Mouse (Mus musculus) C2C12 (cell line): ENCODE results near the gene Psmb4. TPM values are rescaled to one million over a fixed set of nuclear protein-coding genes. Genes with fewer than 3 reads are reported as not detected.

Experiments
- H3K27me3 ChIP-seq: one replicate; pipeline ENCODE4 v1.6.1; 2011; ENCODE audit not compliant: control insufficient read depth, insufficient read depth, insufficient read length
- H3K36me3 ChIP-seq: one replicate; pipeline ENCODE4 v1.6.1; 2011; ENCODE audit not compliant: control insufficient read depth, insufficient read depth
- H3K4me3 ChIP-seq: one replicate; pipeline ENCODE4 v1.5.1; 2011; ENCODE audit warnings: mild to moderate bottlenecking, control low read depth; ENCODE audit not compliant: poor library complexity, insufficient read depth, severe bottlenecking
- H3K79me2 ChIP-seq: one replicate; pipeline ENCODE4 v1.6.1; 2011; ENCODE audit not compliant: control insufficient read depth, insufficient read depth
- H3K79me3 ChIP-seq: one replicate; pipeline ENCODE4 v1.6.1; 2011; ENCODE audit warnings: low read depth, control low read depth
- H3ac ChIP-seq: one replicate; pipeline ENCODE3; 2011; ENCODE audit warnings: low read depth; ENCODE audit not compliant: control insufficient read depth, insufficient read length
- CEBPB ChIP-seq: IDR thresholded peaks from one replicate; pipeline ENCODE4 v1.6.1; 2011; ENCODE audit warnings: low read depth, mild to moderate bottlenecking, control low read depth, moderate library complexity
- CTCF ChIP-seq: IDR thresholded peaks from one replicate; pipeline ENCODE4 v1.5.1; 2011; ENCODE audit not compliant: control insufficient read depth, insufficient read depth, insufficient read length
- FOSL1 ChIP-seq: IDR thresholded peaks from one replicate; pipeline ENCODE4 v1.8.0; 2011; ENCODE audit warnings: mild to moderate bottlenecking, low read length; ENCODE audit not compliant: poor library complexity, insufficient read depth, severe bottlenecking
- MAX ChIP-seq: IDR thresholded peaks from one replicate; pipeline ENCODE4 v1.6.1; 2011; ENCODE audit warnings: mild to moderate bottlenecking, control low read depth
- MYOD1 ChIP-seq: IDR thresholded peaks from one replicate; pipeline ENCODE4 v1.6.1; 2011; ENCODE audit warnings: low read depth; ENCODE audit not compliant: control insufficient read depth, insufficient read length
- MYOG ChIP-seq: IDR thresholded peaks from one replicate; pipeline ENCODE4 v1.6.1; 2011; ENCODE audit not compliant: control insufficient read depth, insufficient read length; ENCODE audit errors: extremely low read depth
- USF1 ChIP-seq: IDR thresholded peaks from one replicate; pipeline ENCODE4 v1.6.1; 2011; ENCODE audit warnings: low read depth, mild to moderate bottlenecking, control low read depth, moderate library complexity
- polyA plus RNA-seq: library from polyadenylated mRNA; unstranded; fragments of >200 nt; fragmentation: generic; extraction: Trizol; gene quantifications from one replicate; pipeline ENCODE4 v1.2.1, GENCODE M21; 2012; ENCODE audit warnings: missing spikeins

The Psmb4 gene
- polyA plus RNA-seq, 1 experiment, result 496 TPM

- TF ChIP-seq CTCF, result no peak
- Histone ChIP-seq H3ac (peak overlapping the region; percentile 59), H3K4me3 (peak overlapping the region; percentile 60), H3K79me2 (peaks cover 57% of the 10 kb centered on the region), H3K27me3 (no peaks in the 10 kb centered on the region), H3K36me3 (no peaks in the 10 kb centered on the region), H3K79me3 (peaks cover 52% of the 10 kb centered on the region)
Measured at GRCm38 (mm10) chr3:94838631-94839030, 48.1 kb downstream of the Psmb4 start.

DNA sequence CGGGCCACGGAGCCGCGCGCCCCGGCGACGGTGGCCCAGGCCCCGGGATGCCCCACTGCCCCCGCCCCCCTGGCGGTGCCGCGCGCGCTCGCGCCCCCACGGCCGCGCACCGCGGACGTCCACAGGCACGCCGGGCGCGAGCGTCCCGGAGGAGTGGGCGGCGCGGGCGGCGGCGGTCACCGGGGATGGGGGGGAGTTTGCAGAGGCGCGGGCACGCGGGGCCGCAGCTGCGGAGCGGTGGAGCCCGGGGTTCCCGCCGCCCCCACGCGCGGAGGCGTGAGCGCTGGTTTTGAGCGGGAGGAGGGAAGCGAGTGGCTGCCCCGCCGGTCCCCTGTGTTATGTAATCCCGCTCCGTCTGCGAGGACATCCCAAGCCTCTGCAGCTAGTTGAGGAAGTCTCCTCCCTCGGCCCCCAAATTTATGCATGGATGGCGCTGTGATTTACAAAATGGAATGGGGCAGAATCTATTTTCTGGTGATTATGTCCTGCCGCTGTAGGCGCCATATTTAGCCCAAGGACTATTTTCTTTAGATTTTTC lies 48.7 kb downstream of the Psmb4 start:
- Histone ChIP-seq H3K4me3 (peak overlapping the region; percentile 60), H3K79me2 (peaks cover 51% of the 10 kb centered on the region), H3K79me3 (peaks cover 46% of the 10 kb centered on the region), H3ac (peak overlapping the region; percentile 69), H3K36me3 (no peaks in the 10 kb centered on the region), H3K27me3 (no peaks in the 10 kb centered on the region)
- TF ChIP-seq CTCF (no peak), CEBPB (no peak), MAX (no peak), USF1 (no peak), FOSL1 (no peak), MYOG (no peak), MYOD1 (no peak)

DNA sequence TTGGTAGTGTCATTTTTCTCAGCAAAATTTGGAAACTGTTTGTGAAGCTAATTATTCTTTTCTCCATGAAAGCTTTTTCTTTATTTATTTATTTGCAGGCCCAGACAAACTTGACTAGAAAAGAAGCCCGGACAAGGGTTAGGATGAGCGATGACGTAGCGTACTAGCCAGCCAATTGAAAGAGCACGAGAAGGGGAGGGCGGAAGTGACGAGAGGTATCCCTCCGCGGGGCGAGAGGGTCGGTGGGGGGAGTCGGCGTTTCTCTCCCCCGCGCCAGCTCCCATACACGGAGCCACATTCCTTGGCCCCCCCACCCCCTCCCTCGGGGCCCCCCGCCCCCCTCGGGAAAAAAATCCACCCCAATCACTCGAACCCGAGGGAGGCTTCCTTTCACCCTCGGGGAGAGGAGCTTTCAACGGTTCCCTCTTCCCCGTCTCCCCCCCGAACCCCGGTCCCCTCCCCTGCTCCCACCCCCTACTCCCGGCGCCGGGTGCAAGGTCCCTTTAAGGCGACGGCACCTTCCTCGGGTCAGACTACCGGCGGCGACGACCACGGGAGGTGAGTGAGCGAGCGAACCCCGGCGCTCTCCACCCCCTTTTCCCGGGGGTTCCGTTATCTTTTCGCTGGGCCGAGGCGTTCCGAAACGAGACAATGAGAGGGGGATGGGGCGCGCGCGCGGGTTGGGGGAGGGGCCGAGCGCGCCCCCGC lies 49.4 kb downstream of the Psmb4 start, which contains the start of gene Pogz:
Gene Pogz (plus strand): TSS at position 385 of the 708 bp plus-strand sequence.
- Histone ChIP-seq H3K79me3 (peaks cover 39% of the 10 kb centered on the region), H3K79me2 (peaks cover 44% of the 10 kb centered on the region), H3K27me3 (peaks cover under 1% of the 10 kb centered on the region), H3K36me3 (no peaks in the 10 kb centered on the region), H3ac (peak within 1 kb of the TSS; percentile 86), H3K4me3 (peak within 1 kb of the TSS; percentile 60)
- TF ChIP-seq CTCF (no peak), USF1 (no peak), MYOD1 (no peak), MYOG (no peak), MAX (no peak), CEBPB (no peak), FOSL1 (no peak)

GRCm38 (mm10) chr3:94835396-94835795 lies 51.4 kb downstream of the Psmb4 start:
- Histone ChIP-seq H3K79me2 (peaks cover 24% of the 10 kb centered on the region), H3K27me3 (peaks cover 5% of the 10 kb centered on the region), H3ac (no peak overlapping the region), H3K36me3 (no peaks in the 10 kb centered on the region), H3K79me3 (peaks cover 21% of the 10 kb centered on the region), H3K4me3 (no peak overlapping the region)
- TF ChIP-seq CEBPB (no peak), CTCF (no peak), USF1 (no peak), FOSL1 (no peak), MAX (no peak), MYOD1 (no peak)

Other genes starting within 250 kb of the Psmb4 start
- not detected for gene Gm10972, start 243.8 kb downstream of the Psmb4 start, polyA plus RNA-seq
- gene Tuft1, start 228.1 kb downstream of the Psmb4 start, polyA plus RNA-seq, result 2.8 TPM
- gene Selenbp2, start 193.4 kb downstream of the Psmb4 start, polyA plus RNA-seq, result not detected
- gene Cgn, start 100.5 kb downstream of the Psmb4 start, polyA plus RNA-seq, result 0.05 TPM
- 8.7 TPM for gene Pogz, start 49.4 kb downstream of the Psmb4 start, polyA plus RNA-seq
- 0.16 TPM for gene Selenbp1, start 46.1 kb upstream of the Psmb4 start, polyA plus RNA-seq
- 3.0 TPM for gene Rfx5, start 67.1 kb upstream of the Psmb4 start, polyA plus RNA-seq
- gene Pi4kb, start 87.8 kb upstream of the Psmb4 start, polyA plus RNA-seq, result 33.2 TPM
- 15.3 TPM for gene Zfp687, start 128.5 kb upstream of the Psmb4 start, polyA plus RNA-seq
- gene Psmd4, start 155.7 kb upstream of the Psmb4 start, polyA plus RNA-seq, result 264 TPM
- gene Pip5k1a, start 220.0 kb upstream of the Psmb4 start, polyA plus RNA-seq, result 21.2 TPM
- 83.4 TPM for gene Vps72, start 224.1 kb upstream of the Psmb4 start, polyA plus RNA-seq
- 0.23 TPM for gene Tmod4, start 237.5 kb upstream of the Psmb4 start, polyA plus RNA-seq
- gene Scnm1, start 247.1 kb upstream of the Psmb4 start, polyA plus RNA-seq, result 22.2 TPM
- gene Lysmd1, start 247.1 kb upstream of the Psmb4 start, polyA plus RNA-seq, result 3.4 TPM